In genomic region chr9:121043021-121043420, GRCm38 (mm10) we compare ENCODE assay signal across 18 mouse cellular contexts.
"Had no signal": no experiment of that assay in that cellular context is flagged by ENCODE, and none has a peak within 500 bp of the region (broad histone marks: within the 10 kb centered on the region; RNA-seq: fewer than 3 reads in every experiment).

No protein-coding gene starts in this region.

- H3K9me3 ChIP-seq: limb, embryonic 15.5 days; liver, embryonic 13.5 days; midbrain, embryonic 10.5 days; neural tube, embryonic 13.5 days; stomach, embryonic 15.5 days had no signal

- H3K4me2 ChIP-seq: limb, embryonic 15.5 days; liver, embryonic 13.5 days; neural tube, embryonic 13.5 days; stomach, embryonic 15.5 days had no signal

- H3K27ac ChIP-seq: kidney, postnatal 0 days; limb, embryonic 15.5 days; liver, embryonic 13.5 days; midbrain, embryonic 10.5 days; neural tube, embryonic 13.5 days; stomach, embryonic 15.5 days had no signal

- H3K36me3 ChIP-seq: limb, embryonic 15.5 days; liver, embryonic 13.5 days; midbrain, embryonic 10.5 days; neural tube, embryonic 13.5 days; stomach, embryonic 15.5 days had no signal

- H3K9ac ChIP-seq: limb, embryonic 15.5 days; liver, embryonic 13.5 days; neural tube, embryonic 13.5 days; stomach, embryonic 15.5 days had no signal

- H3K4me1 ChIP-seq: liver, embryonic 13.5 days; stomach, embryonic 15.5 days had no signal

- H3K4me3 ChIP-seq: limb, embryonic 15.5 days; liver, embryonic 13.5 days; midbrain, embryonic 10.5 days; neural tube, embryonic 13.5 days; stomach, embryonic 15.5 days had no signal

- DNase-seq: kidney, adult 9 months; kidney, postnatal 36 days; layer of hippocampus, adult 9-11 months; layer of hippocampus, postnatal 36 days; liver, embryonic 13.5 days; lung, adult 18-20 months; lung, postnatal 4 days; retina, postnatal 1 day; right cerebral cortex, postnatal 4 days; thymus, adult 2 months; thymus, postnatal 36 days had no signal

- ATAC-seq: lung, postnatal 0 days; midbrain, embryonic 16.5 days had no signal

- H3K27me3 ChIP-seq: limb, embryonic 15.5 days; liver, embryonic 13.5 days; neural tube, embryonic 13.5 days; stomach, embryonic 15.5 days had no signal
